Mouse (Mus musculus) heart, adult 18-20 months (tissue): ENCODE results near the gene Kif23. TPM values are rescaled to one million over a fixed set of nuclear protein-coding genes. Genes with fewer than 3 reads are reported as not detected.

Experiments used
- total RNA-seq, 2 experiments: library from RNA; stranded (reverse); gene quantifications; 2 replicates each; pipeline ENCODE4 v1.2.3; 2021

Gene Kif23
- total RNA-seq, 2 experiments from 2014 or later: 1.2 to 3.1 TPM

Other genes starting within 250 kb of the Kif23 start
- gene Rplp1, start 32.2 kb downstream of the Kif23 start, total RNA-seq: 1,000 to 10,000 TPM; 1,497 to 1,660 TPM
- gene Paqr5, start 80.1 kb upstream of the Kif23 start, total RNA-seq: under 1 TPM in 1 of 2 experiments, not detected in 1; 0.18 TPM
- gene Glce, start 175.9 kb upstream of the Kif23 start, total RNA-seq: 10 to 100 TPM in 1 of 2 experiments, 1 to 10 TPM in 1; 8.1 to 10.9 TPM